Mouse (Mus musculus) thymus, postnatal 10 days (tissue): Measurements from ENCODE around the gene B3galt6.

Experiments used
- DNase-seq, 2 experiments: peaks; one replicate each; pipeline ENCODE4 v3.0.0; 2021; ENCODE audit warnings: low spot score in 2 of 2

Gene B3galt6

GRCm38 (mm10) chr4:155991211-155991907 is 1.1 kb downstream of the B3galt6 start:
- DNase-seq = peak in 1 of 2 experiments; percentile 22

- no peak for DNase-seq
Measured at GRCm38 (mm10) chr4:155983788-155984187, 8.7 kb downstream of the B3galt6 start.

- no peak for DNase-seq
Measured at GRCm38 (mm10) chr4:155981436-155982082, 10.9 kb downstream of the B3galt6 start.

- no peak for DNase-seq
Measured at GRCm38 (mm10) chr4:155973239-155973638, 19.2 kb downstream of the B3galt6 start.

GRCm38 (mm10) chr4:155972651-155973050 is 19.8 kb downstream of the B3galt6 start:
- no peak for DNase-seq

GRCm38 (mm10) chr4:155970286-155970685 is 22.2 kb downstream of the B3galt6 start:
- no peak for DNase-seq

- DNase-seq = no peak
Measured at GRCm38 (mm10) chr4:155969043-155969653, 23.3 kb downstream of the B3galt6 start.

DNA sequence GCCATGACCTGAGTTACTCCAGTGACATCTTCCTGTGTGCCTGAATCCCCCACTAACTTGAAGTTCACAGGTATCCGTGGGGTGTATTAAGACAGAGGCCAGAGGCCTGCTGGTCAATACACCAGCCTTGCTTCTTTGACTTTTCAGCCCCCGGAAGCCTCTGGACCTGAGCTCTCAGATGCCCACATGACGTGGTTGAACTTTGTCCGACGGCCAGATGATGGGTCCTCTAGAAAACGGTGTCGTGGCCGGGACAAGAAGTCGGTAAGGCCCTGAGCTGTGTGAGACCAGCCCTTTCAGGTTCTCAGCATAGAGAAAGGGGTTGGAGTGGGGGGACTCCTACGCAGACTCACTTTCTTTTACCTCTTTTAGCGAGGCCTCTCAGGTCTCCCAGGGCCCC is 28.1 kb downstream of the B3galt6 start:
- no peak for DNase-seq

- no peak for DNase-seq
Measured at GRCm38 (mm10) chr4:155963106-155963505, 29.3 kb downstream of the B3galt6 start.

- DNase-seq = no peak
Measured at GRCm38 (mm10) chr4:155962167-155962971, 30.1 kb downstream of the B3galt6 start, which contains the start of gene C1qtnf12. C1qtnf12 (plus strand) TSS chr4:155962318.

DNA sequence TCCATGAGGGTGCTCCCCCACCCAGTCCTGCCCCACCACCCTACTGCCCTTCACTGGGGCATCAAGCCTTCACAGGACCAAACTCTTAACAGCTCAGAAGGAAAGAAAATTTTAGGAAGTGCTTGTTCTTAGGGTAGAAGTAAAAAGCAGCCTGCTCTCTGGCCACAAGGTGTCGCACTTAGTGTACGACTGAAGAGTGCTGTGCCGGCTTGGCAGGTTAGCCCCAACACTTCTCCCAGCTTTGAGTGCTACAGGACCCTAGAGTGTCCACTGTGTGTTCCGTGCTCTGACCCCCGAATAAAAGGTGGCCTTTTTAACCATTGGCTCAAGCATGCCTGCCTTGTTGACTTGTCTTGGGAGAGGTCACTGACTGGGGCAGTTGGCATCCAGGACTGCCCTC is 33.2 kb downstream of the B3galt6 start:
- peak; percentile 56 to 77 for DNase-seq

GRCm38 (mm10) chr4:155955491-155955890 is 37.0 kb downstream of the B3galt6 start:
- no peak for DNase-seq

GRCm38 (mm10) chr4:155947094-155947493 is 45.4 kb downstream of the B3galt6 start:
- no peak for DNase-seq

- no peak for DNase-seq
Measured at GRCm38 (mm10) chr4:155944271-155944670, 48.2 kb downstream of the B3galt6 start.

DNA sequence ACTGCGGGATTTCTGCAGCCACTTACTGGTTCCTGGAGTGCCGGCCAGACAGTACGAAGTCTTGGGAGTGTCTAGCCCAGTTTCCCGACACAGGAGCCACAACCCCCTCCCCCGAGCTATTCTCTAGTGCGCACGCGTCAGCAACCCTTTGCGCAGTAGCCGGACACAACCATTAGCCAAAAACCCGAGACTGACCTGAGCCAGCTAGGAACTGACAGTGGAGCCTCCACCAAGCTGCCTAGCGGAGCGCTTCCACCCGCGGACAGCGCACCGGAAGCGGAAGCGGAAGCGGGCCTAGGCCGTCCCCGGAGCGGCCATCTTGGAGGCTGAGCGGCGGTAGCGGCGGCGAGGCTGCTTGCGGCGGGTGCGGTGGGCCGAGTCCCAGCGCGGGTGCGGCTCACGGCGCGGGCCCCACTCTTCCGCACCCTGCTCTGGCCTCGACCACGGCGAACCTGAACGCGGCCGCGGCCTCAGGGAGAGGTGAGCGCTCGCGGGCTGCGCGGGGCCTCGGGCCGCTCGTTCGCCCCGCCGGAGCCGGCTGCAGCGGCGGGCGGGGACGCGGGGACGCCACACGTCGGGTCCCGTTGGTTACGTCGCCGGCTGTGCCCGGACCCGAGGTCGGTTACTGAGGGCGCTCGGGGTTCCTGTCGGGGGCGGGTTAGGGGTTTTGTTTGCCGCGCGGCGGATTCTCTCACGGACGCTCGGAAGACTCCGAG is 48.8 kb downstream of the B3galt6 start, which contains the start of gene Ube2j2:
Ube2j2 (plus strand) TSS at position 298 of the 716 bp plus-strand sequence.
- DNase-seq = peak; percentile 83 to 91

DNA sequence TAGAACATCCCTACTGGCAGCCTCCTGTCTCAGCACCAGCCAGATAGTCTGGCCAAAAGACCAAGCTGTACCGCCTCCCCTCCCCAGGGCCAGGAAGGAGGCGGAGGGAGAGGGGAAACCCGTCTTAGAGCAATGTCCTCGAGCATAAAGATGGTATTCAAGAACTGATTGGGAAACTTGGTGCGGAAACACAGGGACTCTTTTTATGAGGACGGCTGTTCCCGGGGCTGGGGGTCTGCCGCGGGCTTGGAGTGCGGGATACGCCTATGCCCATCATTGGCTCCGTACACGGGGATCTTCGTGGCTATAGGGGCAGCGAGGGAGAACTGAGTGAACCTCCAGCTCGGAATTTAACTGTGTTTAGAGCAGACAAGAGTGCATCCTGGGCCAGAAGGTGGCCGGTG is 49.4 kb downstream of the B3galt6 start:
- peak in 1 of 2 experiments; percentile 19 for DNase-seq
